Mouse (Mus musculus): ENCODE results near the gene Ctla2b.
"Not testable (repeated sequence)": the region's sequence is repeated elsewhere in the genome, so short reads cannot be mapped to it uniquely, and the experiment has no call there.

Gene Ctla2b

DNA sequence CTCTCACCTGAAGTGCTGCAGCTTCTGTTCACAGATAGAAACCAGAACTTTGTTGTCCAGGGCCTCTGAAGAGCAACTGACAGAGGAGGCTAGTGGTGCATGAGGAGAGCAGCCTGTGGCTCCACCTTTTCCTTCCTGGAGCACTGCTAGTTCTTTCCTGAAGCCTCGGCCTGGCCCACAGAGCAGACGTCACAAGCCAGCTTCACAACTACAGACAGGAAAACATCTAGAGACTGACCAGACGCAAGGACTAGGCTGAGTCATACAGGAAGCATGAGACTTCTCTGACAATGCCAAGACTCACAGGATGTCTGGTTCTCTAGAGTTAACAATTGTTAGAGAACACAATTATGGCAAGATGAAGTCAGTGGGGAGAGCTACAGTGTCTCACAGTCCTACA lies at the start of gene Ctla2b:
TSS of gene Ctla2b (minus strand) at position 120 of the 400 bp plus-strand sequence.
- peak; percentile 12 for DNase-seq (ENCODE audit: low spot score)

DNA sequence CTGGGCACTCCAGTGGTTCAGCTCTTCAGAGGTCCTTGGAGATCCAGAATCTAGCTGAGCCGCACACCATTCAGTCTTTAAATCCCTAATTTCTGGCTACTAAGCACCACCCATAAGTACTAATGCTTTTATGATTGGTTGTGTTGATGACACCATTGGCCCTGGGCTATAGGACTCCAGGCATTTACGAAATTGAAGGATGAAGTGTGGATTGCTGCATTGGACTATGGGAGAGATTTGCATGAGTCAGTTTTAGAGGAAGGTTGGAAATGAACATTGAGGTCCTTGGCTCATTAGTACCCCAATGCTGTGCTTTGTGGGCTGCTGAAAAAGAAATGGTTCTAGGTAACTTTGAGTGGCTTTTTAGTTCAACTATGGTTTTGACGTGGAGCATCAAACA lies 44.6 kb upstream of the Ctla2b start, which contains the start of gene Tpbpa:
TSS of gene Tpbpa (minus strand) at position 101 of the 400 bp plus-strand sequence.
- DNase-seq (ENCODE audit: low spot score), result not testable (repeated sequence)

DNA sequence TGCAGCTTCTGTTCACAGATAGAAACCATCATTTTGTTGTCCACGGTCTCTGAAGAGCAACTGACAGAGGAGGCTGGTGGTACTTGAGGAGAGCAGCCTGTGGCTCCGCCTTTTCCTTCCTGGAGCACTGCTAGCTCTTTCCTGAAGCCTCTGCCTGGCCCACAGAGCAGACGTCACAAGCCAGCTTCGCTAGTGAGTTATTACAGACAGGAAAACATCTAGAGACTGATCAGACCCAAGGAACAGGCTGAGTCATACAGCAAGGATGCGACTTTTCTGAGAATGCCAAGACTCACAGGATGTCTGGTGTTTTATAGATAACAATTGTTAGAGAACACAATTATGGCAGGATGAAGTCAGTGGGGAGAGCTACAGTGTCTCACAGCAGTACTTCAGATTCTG lies 39.3 kb upstream of the Ctla2b start, which contains the start of the genes Gm49391 and Ctla2a:
TSS of gene Gm49391 (minus strand) at position 72 of the 402 bp plus-strand sequence.
TSS of gene Ctla2a (minus strand) at position 126 of the 402 bp plus-strand sequence.
- peak; percentile 4 for DNase-seq (ENCODE audit: low spot score)

DNA sequence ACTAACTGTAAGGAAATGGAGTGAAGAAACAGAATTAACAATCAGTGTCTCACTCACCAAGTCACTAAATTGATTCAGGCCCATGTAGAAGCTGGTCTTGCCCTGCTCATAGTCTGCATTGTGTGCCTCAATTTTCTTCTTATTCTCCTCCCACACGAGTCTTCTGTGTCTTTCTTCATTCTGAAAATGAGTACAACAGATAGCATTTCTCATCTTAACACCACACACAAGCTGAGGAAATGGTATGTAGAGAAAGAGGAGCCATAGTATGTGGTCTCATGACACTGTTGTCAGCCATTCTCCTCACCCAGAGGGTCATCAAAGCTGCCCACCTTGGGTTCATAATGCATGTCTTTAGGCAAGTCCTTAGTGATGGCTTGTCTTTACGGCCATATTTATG lies 38.2 kb upstream of the Ctla2b start, which contains the start of gene Gm49393:
TSS of gene Gm49393 (minus strand) at position 101 of the 400 bp plus-strand sequence.
- DNase-seq (ENCODE audit: low spot score), result not testable (repeated sequence)

DNA sequence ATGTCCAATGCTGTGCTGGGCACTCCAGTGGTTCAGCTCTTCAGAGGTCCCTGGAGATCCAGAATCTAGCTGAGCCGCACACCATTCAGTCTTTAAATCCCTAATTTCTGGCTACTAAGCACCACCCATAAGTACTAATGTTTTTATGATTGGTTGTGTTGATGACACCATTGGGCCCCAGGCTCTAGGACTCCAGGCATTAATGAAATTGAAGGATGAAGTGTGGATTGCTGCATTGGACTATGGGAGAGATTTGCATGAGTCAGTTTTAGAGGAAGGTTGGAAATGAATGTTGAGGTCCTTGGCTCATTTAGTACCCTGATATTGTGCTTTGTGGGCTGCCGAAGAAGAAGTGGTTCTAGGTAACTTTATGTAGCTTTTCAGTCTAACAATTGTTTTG lies 7.5 kb upstream of the Ctla2b start, which contains the start of gene Tpbpb:
TSS of gene Tpbpb (minus strand) at position 101 of the 400 bp plus-strand sequence.
- DNase-seq (ENCODE audit: low spot score), result not testable (repeated sequence)

DNA sequence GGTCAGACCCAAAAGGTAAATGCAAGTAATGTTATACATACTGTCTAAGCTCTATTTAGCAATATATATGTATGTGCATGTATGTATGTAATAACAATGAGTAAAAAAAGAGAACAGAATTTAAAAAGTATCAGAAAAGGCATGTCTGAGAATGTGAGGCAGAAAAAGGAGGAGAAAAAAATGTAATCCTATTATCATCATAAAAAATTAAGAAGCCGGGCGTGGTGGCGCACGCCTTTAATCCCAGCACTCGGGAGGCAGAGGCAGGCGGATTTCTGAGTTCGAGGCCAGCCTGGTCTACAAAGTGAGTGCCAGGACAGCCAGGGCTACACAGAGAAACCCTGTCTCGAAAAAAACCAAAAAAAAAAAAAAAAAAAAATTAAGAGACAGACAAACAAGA lies 453 bp downstream of the Ctla2b start, which contains the start of gene Gm49392:
TSS of gene Gm49392 (minus strand) at position 101 of the 400 bp plus-strand sequence.
- DNase-seq (ENCODE audit: low spot score), result not testable (repeated sequence)

DNA sequence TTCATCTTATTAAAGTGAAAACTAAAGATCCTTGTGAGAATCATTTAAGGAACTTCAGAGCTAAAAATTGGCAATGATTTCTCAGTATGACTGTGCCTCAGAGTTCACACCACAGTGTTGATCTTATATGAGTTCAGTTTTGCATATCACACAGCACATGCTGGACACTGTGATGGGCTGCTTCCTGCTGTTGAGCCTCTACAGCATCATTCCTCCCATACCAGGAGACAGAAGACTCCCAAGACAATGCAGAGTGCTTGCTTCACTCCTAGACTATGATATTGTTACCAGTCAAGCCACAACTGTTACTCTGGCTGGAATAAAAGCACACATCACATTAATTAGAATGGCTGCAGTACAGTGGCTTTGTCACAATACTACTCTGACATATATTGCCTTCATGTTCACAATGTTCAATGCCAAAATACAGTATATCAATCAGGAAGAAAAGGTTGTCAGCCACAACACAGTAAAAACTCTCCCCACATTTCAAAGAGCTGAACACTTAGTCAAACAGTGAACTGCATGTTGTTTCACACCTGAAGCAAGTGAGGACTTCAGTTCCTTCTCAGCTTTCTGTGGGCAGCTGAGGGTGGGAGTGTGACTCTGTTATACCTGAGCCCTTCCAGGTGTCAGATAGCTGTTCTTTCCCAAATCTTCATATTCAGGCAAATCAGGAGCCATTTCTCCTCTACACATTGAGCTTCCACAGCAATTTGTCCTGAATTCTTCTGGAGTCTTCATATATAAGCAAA lies 1.7 kb downstream of the Ctla2b start:
- no peak for DNase-seq (ENCODE audit: low spot score)

DNA sequence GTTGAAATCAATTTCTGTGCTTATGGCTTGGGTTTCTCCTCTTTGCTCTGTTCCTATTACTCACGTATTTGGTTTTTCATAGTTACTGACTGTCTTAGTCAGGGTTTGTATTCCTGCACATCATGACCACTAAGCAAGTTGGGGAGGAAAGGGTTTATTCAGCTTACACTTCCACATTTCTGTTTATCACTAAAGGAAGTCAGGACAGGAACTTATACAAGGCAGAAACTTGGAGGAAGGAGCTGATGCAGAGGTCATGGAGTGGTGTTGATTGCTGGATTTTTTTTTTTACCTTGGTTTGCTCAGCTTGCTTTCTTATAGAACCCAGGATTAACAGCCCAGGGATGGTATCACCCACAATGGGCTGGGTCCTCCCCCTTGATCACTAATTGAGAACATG lies 4.9 kb downstream of the Ctla2b start:
- no peak for DNase-seq (ENCODE audit: low spot score)

DNA sequence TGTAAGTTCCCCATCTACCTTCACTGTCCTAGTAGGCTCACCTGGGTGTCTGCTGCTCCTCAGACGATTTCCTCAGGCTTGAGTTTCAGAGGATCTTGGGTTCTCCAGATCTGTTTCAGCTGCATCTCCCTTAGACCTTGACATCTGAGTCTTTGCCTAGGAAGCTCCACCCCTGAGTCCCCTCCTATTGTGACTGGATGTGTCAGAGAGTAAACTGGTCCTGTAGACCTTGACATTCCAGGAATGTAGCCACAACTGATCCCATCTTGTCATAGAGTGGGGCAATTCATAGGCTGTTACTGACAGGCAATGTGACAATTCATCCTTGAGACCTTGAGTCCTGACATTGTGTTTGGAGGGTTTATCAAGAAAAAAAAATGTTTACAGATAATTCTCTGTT lies 33.0 kb downstream of the Ctla2b start, which contains the start of gene 4930486L24Rik:
TSS of gene 4930486L24Rik (minus strand) at position 195 of the 400 bp plus-strand sequence.
- no peak for DNase-seq (ENCODE audit: low spot score)

DNA sequence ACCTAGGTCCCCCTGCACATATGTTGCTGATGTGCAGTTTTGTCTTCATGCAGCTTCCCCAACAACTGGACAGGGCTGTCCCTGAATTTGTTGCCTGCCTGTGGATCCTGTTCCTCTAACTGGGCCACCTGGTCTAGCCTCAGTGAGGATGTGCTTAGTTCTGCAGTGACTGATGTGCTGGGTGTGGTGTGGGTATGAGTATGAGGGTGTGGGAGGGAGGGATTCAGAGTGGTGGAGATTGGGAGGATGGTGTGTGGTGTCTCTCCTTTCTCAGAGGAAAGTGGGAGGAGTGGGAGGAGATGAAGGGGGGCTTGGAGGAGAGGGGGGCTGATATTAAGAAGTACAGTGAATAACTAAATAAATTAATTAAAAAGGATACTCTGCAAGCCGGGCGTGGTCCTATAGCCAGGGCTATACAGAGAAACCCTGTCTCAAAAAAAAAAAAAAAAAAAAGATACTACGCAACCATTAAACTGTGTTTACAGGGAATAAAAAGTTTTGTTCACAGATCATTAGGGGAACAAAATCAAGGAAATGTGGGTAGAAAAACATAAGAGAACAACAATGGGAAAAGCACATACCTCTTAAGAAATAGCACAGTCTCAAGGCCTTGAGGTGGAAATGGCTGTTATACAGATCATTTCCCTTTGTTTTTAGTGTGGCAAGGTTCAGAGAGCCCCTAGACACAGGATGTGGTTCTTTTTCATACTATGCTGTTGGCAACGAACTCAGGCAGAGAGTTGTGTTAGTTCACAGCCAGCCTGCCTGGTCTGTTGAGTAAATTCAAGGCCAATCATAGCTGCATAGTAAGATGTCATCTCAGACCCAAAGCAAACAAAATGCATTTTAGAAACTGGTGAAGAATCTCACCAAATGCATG lies 48.8 kb downstream of the Ctla2b start:
- no peak for DNase-seq (ENCODE audit: low spot score)

Measured in embryo, embryonic 10 days (tissue).